Mouse (Mus musculus) thymus, adult 2 months (tissue): ENCODE data around the gene Gpc6.

Experiments used
- CTCF ChIP-seq: fragments of 200-500 bp; IDR thresholded peaks from 2 replicates; pipeline ENCODE4 v1.5.1; 2012; ENCODE audit warnings: mild to moderate bottlenecking, control low read depth, low read length, moderate library complexity, borderline replicate concordance; ENCODE audit not compliant: control insufficient read depth, poor library complexity, insufficient read depth; ENCODE audit errors: extremely low read depth
- POLR2A ChIP-seq: fragments of 200-500 bp; IDR thresholded peaks from 2 replicates; pipeline ENCODE4 v1.6.1; 2012; ENCODE audit warnings: mild to moderate bottlenecking, low read length, control low read depth, moderate library complexity; ENCODE audit not compliant: control insufficient read depth, poor library complexity, insufficient read depth; ENCODE audit errors: extremely low read depth

GRCm38 (mm10) chr14:117831731-117832130, 906.6 kb downstream of the Gpc6 start:
- TF ChIP-seq POLR2A (no peak), CTCF (no peak)
